Mouse (Mus musculus): Measurements from ENCODE around the gene Igsf6. TPM values are rescaled to one million over a fixed set of nuclear protein-coding genes. Genes with fewer than 3 reads are reported as not detected.

Gene Igsf6
- total RNA-seq, 1 experiment: not detected

DNA sequence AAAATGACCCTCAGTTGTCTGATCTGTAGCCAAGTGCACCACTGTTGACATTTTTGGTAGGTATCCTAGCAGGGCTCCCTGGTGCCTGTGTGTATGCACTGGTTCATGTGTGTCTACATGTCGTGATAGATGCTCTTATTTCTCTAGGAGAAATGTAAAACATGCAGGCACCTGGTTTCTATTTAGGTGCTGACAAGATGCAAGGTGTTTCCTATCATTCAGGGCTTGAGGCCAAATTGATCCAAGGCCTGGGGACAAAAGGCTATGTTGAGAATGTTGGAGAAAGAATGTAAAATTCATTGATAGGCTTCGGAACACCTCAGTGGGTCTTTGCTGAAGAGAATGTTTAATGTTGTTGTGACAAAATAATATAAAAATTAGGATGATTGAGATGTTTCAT is 7.4 kb upstream of the Igsf6 start:
- H3K27ac ChIP-seq (ENCODE audit: insufficient read depth, low read depth, low read length, poor library complexity, severe bottlenecking): no peak overlapping the region
- DNase-seq (ENCODE audit: low read depth, low spot score): no peak
- in situ Hi-C loops (cut with MboI; ENCODE audit: low sequenced_read_pairs in 2 of 2, unreplicated experiment in 2 of 2): no loop called here
- no peaks in the 10 kb centered on the region for H3K4me1 ChIP-seq (ENCODE audit: control insufficient read depth in 2 of 2, insufficient read depth in 2 of 2, low read length in 2 of 2, poor library complexity in 1 of 2)
- no peak overlapping the region for H3K9ac ChIP-seq (ENCODE audit: insufficient read depth, low read depth, low read length, poor library complexity, severe bottlenecking)
- H3K9me3 ChIP-seq (ENCODE audit: control insufficient read depth, insufficient read depth, low read depth, low read length): no peaks in the 10 kb centered on the region
- H3K36me3 ChIP-seq (ENCODE audit: control insufficient read depth, insufficient read depth, low read length, poor library complexity, severe bottlenecking): no peaks in the 10 kb centered on the region
- H3K4me3 ChIP-seq (ENCODE audit: insufficient read depth in 1 of 2, low read depth in 1 of 2, low read length in 2 of 2, poor library complexity in 1 of 2, severe bottlenecking in 1 of 2): no peak overlapping the region
- TF ChIP-seq MAFK (IDR thresholded peaks at IDR 0.05; ENCODE audit: insufficient read depth, low read depth, low read length): no peak
- no peak for TF ChIP-seq ZC3H11A (IDR thresholded peaks at IDR 0.05; ENCODE audit: borderline replicate concordance, low read depth, low read length)
- TF ChIP-seq ZNF384 (IDR thresholded peaks at IDR 0.05; ENCODE audit: low read depth, low read length): no peak

DNA sequence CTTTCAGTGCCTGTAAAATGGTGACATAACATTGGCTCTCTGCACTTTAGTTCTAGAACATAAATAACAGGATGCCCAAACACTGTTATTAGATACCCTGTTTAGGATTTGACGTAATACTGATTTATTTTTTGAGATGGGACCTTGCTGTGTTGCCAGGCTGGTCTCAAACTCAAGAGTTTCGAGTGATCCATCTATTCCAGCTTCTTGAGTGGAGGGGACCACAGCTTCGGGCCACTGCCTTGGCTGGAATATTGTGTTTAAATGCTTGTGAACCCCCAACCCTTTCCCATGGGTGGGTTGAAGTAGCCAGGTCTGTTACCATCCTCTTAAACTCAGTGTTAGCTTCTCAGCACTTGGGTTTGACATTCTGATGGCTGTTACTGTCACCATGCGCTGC is 7.0 kb upstream of the Igsf6 start, which contains the start of gene Otoa:
Gene Otoa (plus strand): TSS at position 301 of the 400 bp plus-strand sequence.
- Histone ChIP-seq H3K4me1 (ENCODE audit: control insufficient read depth in 2 of 2, insufficient read depth in 2 of 2, low read length in 2 of 2, poor library complexity in 1 of 2) (no peaks in the 10 kb centered on the region), H3K27ac (ENCODE audit: insufficient read depth, low read depth, low read length, poor library complexity, severe bottlenecking) (no peak within 1 kb of the TSS), H3K36me3 (ENCODE audit: control insufficient read depth, insufficient read depth, low read length, poor library complexity, severe bottlenecking) (no peaks in the 10 kb centered on the region), H3K9me3 (ENCODE audit: control insufficient read depth, insufficient read depth, low read depth, low read length) (no peaks in the 10 kb centered on the region), H3K4me3 (ENCODE audit: insufficient read depth in 1 of 2, low read depth in 1 of 2, low read length in 2 of 2, poor library complexity in 1 of 2, severe bottlenecking in 1 of 2) (no peak within 1 kb of the TSS), H3K9ac (ENCODE audit: insufficient read depth, low read depth, low read length, poor library complexity, severe bottlenecking) (no peak within 1 kb of the TSS)
- no peak for DNase-seq (ENCODE audit: low read depth, low spot score)
- in situ Hi-C loops (cut with MboI; ENCODE audit: low sequenced_read_pairs in 2 of 2, unreplicated experiment in 2 of 2): no loop called here
- no peak for TF ChIP-seq MAFK (IDR thresholded peaks at IDR 0.05; ENCODE audit: insufficient read depth, low read depth, low read length)
- TF ChIP-seq ZNF384 (IDR thresholded peaks at IDR 0.05; ENCODE audit: low read depth, low read length): no peak
- TF ChIP-seq CHD2 (IDR thresholded peaks at IDR 0.05; ENCODE audit: low read depth, low read length): no peak
- no peak for TF ChIP-seq ZC3H11A (IDR thresholded peaks at IDR 0.05; ENCODE audit: borderline replicate concordance, low read depth, low read length)

DNA sequence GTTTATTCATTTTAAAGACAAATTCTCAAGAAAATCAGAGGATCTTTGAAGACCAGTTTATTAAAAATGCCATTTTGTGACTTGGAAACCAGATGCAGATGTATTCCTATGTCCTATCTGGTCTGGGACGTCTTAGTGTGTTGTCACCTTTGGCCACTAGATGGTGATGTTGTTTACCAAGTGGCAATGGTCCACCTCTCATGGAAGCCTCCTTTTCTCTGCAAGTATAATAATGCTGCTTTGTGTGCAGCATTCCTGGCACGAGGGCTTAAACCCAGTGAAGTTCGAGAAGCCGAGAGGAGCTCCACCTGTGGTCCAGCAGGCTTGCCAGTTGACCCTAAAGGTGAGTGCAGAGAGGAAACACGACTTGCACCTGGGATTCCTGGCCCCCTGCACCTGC is 3.5 kb upstream of the Igsf6 start:
- Histone ChIP-seq H3K4me3 (ENCODE audit: insufficient read depth in 1 of 2, low read depth in 1 of 2, low read length in 2 of 2, poor library complexity in 1 of 2, severe bottlenecking in 1 of 2) (no peak overlapping the region), H3K36me3 (ENCODE audit: control insufficient read depth, insufficient read depth, low read length, poor library complexity, severe bottlenecking) (no peaks in the 10 kb centered on the region), H3K27ac (ENCODE audit: insufficient read depth, low read depth, low read length, poor library complexity, severe bottlenecking) (no peak overlapping the region), H3K9me3 (ENCODE audit: control insufficient read depth, insufficient read depth, low read depth, low read length) (no peaks in the 10 kb centered on the region), H3K4me1 (ENCODE audit: control insufficient read depth in 2 of 2, insufficient read depth in 2 of 2, low read length in 2 of 2, poor library complexity in 1 of 2) (no peaks in the 10 kb centered on the region), H3K9ac (ENCODE audit: insufficient read depth, low read depth, low read length, poor library complexity, severe bottlenecking) (no peak overlapping the region)
- in situ Hi-C loops (cut with MboI; ENCODE audit: low sequenced_read_pairs in 2 of 2, unreplicated experiment in 2 of 2): no loop called here
- no peak for TF ChIP-seq ZNF384 (IDR thresholded peaks at IDR 0.05; ENCODE audit: low read depth, low read length)
- TF ChIP-seq MAFK (IDR thresholded peaks at IDR 0.05; ENCODE audit: insufficient read depth, low read depth, low read length): no peak
- no peak for TF ChIP-seq HCFC1 (IDR thresholded peaks at IDR 0.05; ENCODE audit: borderline replicate concordance, insufficient read depth, low read length)
- no peak for TF ChIP-seq ZC3H11A (IDR thresholded peaks at IDR 0.05; ENCODE audit: borderline replicate concordance, low read depth, low read length)
- TF ChIP-seq CHD2 (IDR thresholded peaks at IDR 0.05; ENCODE audit: low read depth, low read length): no peak
- DNase-seq (ENCODE audit: low read depth, low spot score): peak; percentile 42

DNA sequence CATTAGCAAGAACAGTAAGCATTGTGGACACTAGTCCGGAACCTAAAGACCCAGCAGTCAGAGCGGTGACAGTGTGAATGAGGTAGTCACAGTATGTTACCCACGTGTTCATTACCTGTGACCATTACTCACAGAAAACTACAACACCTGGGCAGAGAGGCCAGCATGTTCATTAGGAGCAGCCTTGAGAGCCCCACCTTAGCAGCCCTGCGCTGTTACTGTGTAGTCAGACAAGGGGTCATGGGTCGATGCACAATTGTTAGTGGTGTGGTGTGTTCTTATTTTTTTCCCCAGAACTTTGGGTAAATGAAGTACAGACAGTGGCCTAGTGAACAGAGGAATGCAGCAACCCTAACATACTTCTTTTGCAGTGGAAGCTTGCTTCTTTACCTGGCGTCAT is 2.9 kb upstream of the Igsf6 start:
- H3K4me1 ChIP-seq (ENCODE audit: control insufficient read depth in 2 of 2, insufficient read depth in 2 of 2, low read length in 2 of 2, poor library complexity in 1 of 2): no peaks in the 10 kb centered on the region
- no peak overlapping the region for H3K4me3 ChIP-seq (ENCODE audit: insufficient read depth in 1 of 2, low read depth in 1 of 2, low read length in 2 of 2, poor library complexity in 1 of 2, severe bottlenecking in 1 of 2)
- no peak overlapping the region for H3K27ac ChIP-seq (ENCODE audit: insufficient read depth, low read depth, low read length, poor library complexity, severe bottlenecking)
- H3K9me3 ChIP-seq (ENCODE audit: control insufficient read depth, insufficient read depth, low read depth, low read length): no peaks in the 10 kb centered on the region
- no peak overlapping the region for H3K9ac ChIP-seq (ENCODE audit: insufficient read depth, low read depth, low read length, poor library complexity, severe bottlenecking)
- H3K36me3 ChIP-seq (ENCODE audit: control insufficient read depth, insufficient read depth, low read length, poor library complexity, severe bottlenecking): no peaks in the 10 kb centered on the region
- no peak for TF ChIP-seq CHD2 (IDR thresholded peaks at IDR 0.05; ENCODE audit: low read depth, low read length)
- TF ChIP-seq MAFK (IDR thresholded peaks at IDR 0.05; ENCODE audit: insufficient read depth, low read depth, low read length): no peak
- no peak for TF ChIP-seq ZNF384 (IDR thresholded peaks at IDR 0.05; ENCODE audit: low read depth, low read length)
- no peak for TF ChIP-seq HCFC1 (IDR thresholded peaks at IDR 0.05; ENCODE audit: borderline replicate concordance, insufficient read depth, low read length)
- TF ChIP-seq ZC3H11A (IDR thresholded peaks at IDR 0.05; ENCODE audit: borderline replicate concordance, low read depth, low read length): no peak
- DNase-seq (ENCODE audit: low read depth, low spot score): no peak
- in situ Hi-C loops (cut with MboI; ENCODE audit: low sequenced_read_pairs in 2 of 2, unreplicated experiment in 2 of 2): no loop called here

DNA sequence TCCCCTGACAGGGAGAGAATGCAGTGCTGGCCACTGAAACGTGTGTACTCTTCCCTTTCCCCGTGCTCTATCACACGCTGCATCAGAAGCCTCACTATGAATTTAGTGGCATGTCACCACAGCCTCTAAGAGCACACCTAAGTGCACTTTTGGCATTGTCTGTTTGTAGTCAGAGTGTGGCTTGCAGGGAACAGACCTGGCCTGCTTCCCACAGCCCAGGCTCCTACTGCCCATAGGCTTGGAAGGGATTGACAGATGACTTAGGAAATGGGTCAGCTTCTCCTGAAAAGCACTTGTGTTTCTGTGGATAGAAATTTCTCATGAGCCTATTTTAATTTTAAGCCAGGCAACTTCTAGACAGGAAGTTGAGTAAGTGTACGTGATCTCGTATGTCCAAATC is 1.0 kb upstream of the Igsf6 start:
- no peak for DNase-seq (ENCODE audit: low read depth, low spot score)
- no peaks in the 10 kb centered on the region for H3K4me1 ChIP-seq (ENCODE audit: control insufficient read depth in 2 of 2, insufficient read depth in 2 of 2, low read length in 2 of 2, poor library complexity in 1 of 2)
- no peak overlapping the region; the same call in 1 of the 2 replicates for H3K27ac ChIP-seq (ENCODE audit: insufficient read depth, low read depth, low read length, poor library complexity, severe bottlenecking)
- H3K36me3 ChIP-seq (ENCODE audit: control insufficient read depth, insufficient read depth, low read length, poor library complexity, severe bottlenecking): peaks cover 4% of the 10 kb centered on the region; the same call in 1 of the 2 replicates
- TF ChIP-seq ZC3H11A (IDR thresholded peaks at IDR 0.05; ENCODE audit: borderline replicate concordance, low read depth, low read length) (no peak), CHD2 (IDR thresholded peaks at IDR 0.05; ENCODE audit: low read depth, low read length) (no peak), HCFC1 (IDR thresholded peaks at IDR 0.05; ENCODE audit: borderline replicate concordance, insufficient read depth, low read length) (no peak), MAFK (IDR thresholded peaks at IDR 0.05; ENCODE audit: insufficient read depth, low read depth, low read length) (no peak), ZNF384 (IDR thresholded peaks at IDR 0.05; ENCODE audit: low read depth, low read length) (no peak)
- no peaks in the 10 kb centered on the region for H3K9me3 ChIP-seq (ENCODE audit: control insufficient read depth, insufficient read depth, low read depth, low read length)
- H3K4me3 ChIP-seq (ENCODE audit: insufficient read depth in 1 of 2, low read depth in 1 of 2, low read length in 2 of 2, poor library complexity in 1 of 2, severe bottlenecking in 1 of 2): no peak overlapping the region
- H3K9ac ChIP-seq (ENCODE audit: insufficient read depth, low read depth, low read length, poor library complexity, severe bottlenecking): no peak overlapping the region
- in situ Hi-C loops (cut with MboI; ENCODE audit: low sequenced_read_pairs in 2 of 2, unreplicated experiment in 2 of 2): no loop called here

Data from ES-E14 (cell line).